24 mouse cellular contexts compared by ENCODE assay signal in the genomic region with DNA sequence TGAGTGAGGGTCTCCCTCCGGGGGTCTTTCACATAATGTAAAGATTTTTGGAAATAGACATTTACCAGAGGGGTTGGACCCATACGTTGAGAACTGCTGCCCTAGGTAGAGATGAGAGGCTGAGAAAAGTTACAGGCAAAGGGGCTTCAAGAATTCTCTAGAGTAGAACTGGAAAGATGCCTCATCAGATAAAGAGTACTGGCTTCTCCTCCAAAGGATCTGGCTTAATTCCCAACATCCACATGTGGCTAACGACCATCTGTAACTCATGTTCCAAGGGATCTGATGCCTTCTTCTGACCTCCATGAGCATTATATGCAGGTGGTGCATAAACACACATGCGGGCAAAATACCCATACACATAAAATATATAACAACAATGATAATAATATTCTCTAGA. TPM values are rescaled to one million over a fixed set of nuclear protein-coding genes. Genes with fewer than 3 reads are reported as not detected.
DNase-seq lines count a peak whose midpoint lies in the region; ATAC-seq and TF ChIP-seq lines count a peak whose summit lies in the region.
"Had no signal": no experiment of that assay in that cellular context is flagged by ENCODE, and none has a peak within 500 bp of the region (broad histone marks: within the 10 kb centered on the region; RNA-seq: fewer than 3 reads in every experiment).

No protein-coding gene starts in this region.

- intact Hi-C loops in heart, adult 2 months (cut with DNase I) = no loop called here
- intact Hi-C loops in heart, postnatal 25 days (cut with DNase I) = no loop called here

- no peak overlapping the region for H3K4me2 ChIP-seq in heart, postnatal 0 days (ENCODE audit: low read depth, low read length)
- no peak overlapping the region for H3K4me2 ChIP-seq in liver, embryonic 12.5 days

- H3K36me3 ChIP-seq in heart, adult 2 months (ENCODE audit: control insufficient read depth, insufficient read depth, low read length) = peaks cover 51% of the 10 kb centered on the region
- H3K36me3 ChIP-seq in heart, postnatal 0 days (replicated peaks; ENCODE audit: control insufficient read depth, insufficient read depth, low read length) = peaks cover 94% of the 10 kb centered on the region
- H3K36me3 ChIP-seq in liver, adult 2 months (ENCODE audit: control insufficient read depth, insufficient read depth, low read length) = peaks cover 92% of the 10 kb centered on the region
- H3K36me3 ChIP-seq in liver, embryonic 12.5 days = peaks cover 97% of the 10 kb centered on the region

- no peak for TF ChIP-seq EP300 in heart, adult 2 months (IDR thresholded peaks at IDR 0.05; ENCODE audit: insufficient read depth, low read depth, low read length)
- no peak for TF ChIP-seq EP300 in heart, postnatal 0 days (IDR thresholded peaks at IDR 0.05; ENCODE audit: low read depth)

- peaks cover 32% of the 10 kb centered on the region for H3K9me3 ChIP-seq in heart, postnatal 0 days (replicated peaks; ENCODE audit: control insufficient read depth, low read length)
- H3K9me3 ChIP-seq in liver, embryonic 12.5 days (replicated peaks) = peaks cover 62% of the 10 kb centered on the region

- H3K79me2 ChIP-seq in heart, adult 2 months (replicated peaks; ENCODE audit: control insufficient read depth, insufficient read depth, low read length) = no peaks in the 10 kb centered on the region
- H3K79me2 ChIP-seq in liver, adult 2 months (ENCODE audit: control insufficient read depth, insufficient read depth, low read length) = no peaks in the 10 kb centered on the region

- TF ChIP-seq CTCF in heart, adult 2 months (IDR thresholded peaks at IDR 0.05) = no peak
- no peak for TF ChIP-seq CTCF in heart, postnatal 0 days (IDR thresholded peaks at IDR 0.05; ENCODE audit: low read depth)
- TF ChIP-seq CTCF in liver, adult 2 months (IDR thresholded peaks at IDR 0.05; ENCODE audit: low read depth, low read length) = no peak

- peaks cover 1% of the 10 kb centered on the region; the same call in 1 of the 2 replicates for H3K4me1 ChIP-seq in heart, adult 2 months (ENCODE audit: control insufficient read depth, insufficient read depth, low read length)
- no peaks in the 10 kb centered on the region for H3K4me1 ChIP-seq in heart, postnatal 0 days (ENCODE audit: control insufficient read depth, insufficient read depth)
- peaks cover 4% of the 10 kb centered on the region for H3K4me1 ChIP-seq in liver, adult 2 months (ENCODE audit: control insufficient read depth, insufficient read depth, low read length)
- no peaks in the 10 kb centered on the region for H3K4me1 ChIP-seq in liver, embryonic 12.5 days

- no peaks in the 10 kb centered on the region for H3K27me3 ChIP-seq in heart, adult 2 months (ENCODE audit: control insufficient read depth, insufficient read depth, low read length)
- H3K27me3 ChIP-seq in heart, postnatal 0 days (ENCODE audit: control insufficient read depth, insufficient read depth, low read length) = no peaks in the 10 kb centered on the region
- no peaks in the 10 kb centered on the region for H3K27me3 ChIP-seq in liver, adult 2 months (ENCODE audit: control insufficient read depth, insufficient read depth, low read length)
- no peaks in the 10 kb centered on the region for H3K27me3 ChIP-seq in liver, embryonic 12.5 days (replicated peaks)
- H3K27me3 ChIP-seq: CH12.LX, Patski had no signal

- no peak for ATAC-seq in heart, postnatal 0 days (ENCODE audit: insufficient read depth, low read depth)
- ATAC-seq in liver, embryonic 12.5 days = no peak
- ATAC-seq: activated CD4-positive, CD25-positive, alpha-beta regulatory T cell, adult 4 months; CD4-positive, CD25-positive, alpha-beta regulatory T cell, adult 4 months; Patski had no signal

- DNase-seq in heart, adult 2 months = no peak
- no peak for DNase-seq in heart, postnatal 25 days (ENCODE audit: low spot score)
- DNase-seq in heart, postnatal 0 days (ENCODE audit: low spot score) = no peak
- DNase-seq in heart, postnatal 4 days = no peak
- peak; percentile 73 for DNase-seq in liver, adult 2 months (ENCODE audit: extremely low read depth, low read depth, low spot score)
- DNase-seq: adrenal gland, adult 2 months; adrenal gland, adult 8-10 months; adrenal gland, postnatal 10 days; adrenal gland, postnatal 14 days; adrenal gland, postnatal 25 days; adrenal gland, postnatal 36 days; B cell, adult 2 months; cerebellum, adult 11 months; cerebellum, adult 11-12 months; cerebellum, adult 18-20 months had no signal

- H3K9ac ChIP-seq in heart, adult 2 months (ENCODE audit: low read depth, low read length) = no peak overlapping the region
- H3K9ac ChIP-seq in heart, postnatal 0 days (replicated peaks; ENCODE audit: low read depth, low read length) = no peak overlapping the region
- H3K9ac ChIP-seq in liver, adult 2 months (ENCODE audit: low read depth, low read length) = no peak overlapping the region
- no peak overlapping the region for H3K9ac ChIP-seq in liver, embryonic 12.5 days

- no peak for TF ChIP-seq POLR2A in heart, adult 2 months (IDR thresholded peaks at IDR 0.05; ENCODE audit: insufficient read depth, low read depth, low read length)
- TF ChIP-seq POLR2A in liver, adult 2 months (IDR thresholded peaks at IDR 0.05; ENCODE audit: extremely low read depth, insufficient read depth, low read length) = no peak

- 88% methylated on average over 4 of the region's 4 CpGs for WGBS in heart, adult 2 months
- 95% methylated on average over 4 of the region's 4 CpGs for WGBS in heart, postnatal 0 days
- 86% methylated on average over 4 of the region's 4 CpGs for WGBS in liver, adult 2 months
- 91% methylated on average over 4 of the region's 4 CpGs for WGBS in liver, embryonic 12.5 days (ENCODE audit: insufficient replicate concordance)

- H3K4me3 ChIP-seq in heart, adult 2 months = no peak overlapping the region
- no peak overlapping the region for H3K4me3 ChIP-seq in heart, postnatal 0 days (ENCODE audit: low read depth, low read length)
- H3K4me3 ChIP-seq in liver, adult 2 months (ENCODE audit: insufficient read depth, low read depth, low read length) = no peak overlapping the region
- no peak overlapping the region for H3K4me3 ChIP-seq in liver, embryonic 12.5 days

- peak overlapping the region; percentile 6 for H3K27ac ChIP-seq in heart, adult 2 months
- H3K27ac ChIP-seq in heart, postnatal 0 days (ENCODE audit: low read depth) = peak overlapping the region; percentile 67
- H3K27ac ChIP-seq in liver, adult 2 months (replicated peaks; ENCODE audit: insufficient read depth, low read depth, low read length) = peak overlapping the region; percentile 41; the same call in 1 of the 2 replicates
- H3K27ac ChIP-seq in liver, embryonic 12.5 days = no peak overlapping the region

RNA-seq across cellular contexts. Expression of gene Zfp445, which starts 10.2 kb away (rescaled TPM):
- total RNA-seq in heart, adult 2 months (2021) = 100 to 1,000 TPM in 1 of 2 experiments, 10 to 100 TPM in 1; 64.6 to 100 TPM
- polyA plus RNA-seq in heart, adult 2 months (2012; rRNA removed) = 31.1 and 79.7 TPM in 2 replicates
- 10 to 100 TPM; 78.6 to 88.5 TPM for total RNA-seq in heart, postnatal 25 days (2021)
- 51.3 and 72.3 TPM in 2 replicates for total RNA-seq in heart, postnatal 0 days (2014; rRNA removed; ENCODE audit: low replicate concordance)
- 19.0 and 24.6 TPM in 2 replicates for polyA plus RNA-seq in heart, postnatal 0 days (2015; fragmentation: Nextera tagmentation; extraction: Ambion mirVana)
- total RNA-seq in heart, postnatal 4 days (2021) = 100 to 1,000 TPM; 100 to 102 TPM
- 52.2 TPM in 2 replicates for total RNA-seq in liver, adult 2 months (2014; rRNA removed)
- 22.3 and 27.8 TPM in 2 replicates for polyA plus RNA-seq in liver, adult 2 months (2012; rRNA removed)
- 32.7 and 32.9 TPM in 2 replicates for polyA plus RNA-seq in liver, embryonic 12.5 days (2016; fragmentation: Nextera tagmentation; extraction: Ambion mirVana)

RNA-seq across cellular contexts. Expression of gene Gm35549, which starts 11.8 kb away (rescaled TPM):
- not detected for total RNA-seq in heart, adult 2 months (2021)
- not detected in 2 replicates for polyA plus RNA-seq in heart, adult 2 months (2012; rRNA removed)
- not detected for total RNA-seq in heart, postnatal 25 days (2021)
- total RNA-seq in heart, postnatal 0 days (2014; rRNA removed; ENCODE audit: low replicate concordance) = not detected in 2 replicates
- polyA plus RNA-seq in heart, postnatal 0 days (2015; fragmentation: Nextera tagmentation; extraction: Ambion mirVana) = 0.20 TPM in 1 of 2 replicates, not detected in the other
- not detected for total RNA-seq in heart, postnatal 4 days (2021)
- not detected in 2 replicates for total RNA-seq in liver, adult 2 months (2014; rRNA removed)
- not detected in 2 replicates for polyA plus RNA-seq in liver, adult 2 months (2012; rRNA removed)
- 0.21 TPM in 1 of 2 replicates, not detected in the other for polyA plus RNA-seq in liver, embryonic 12.5 days (2016; fragmentation: Nextera tagmentation; extraction: Ambion mirVana)
- total RNA-seq: adrenal gland, adult 18-20 months; adrenal gland, adult 2 months; adrenal gland, adult 8-10 months; adrenal gland, postnatal 10 days; adrenal gland, postnatal 14 days; adrenal gland, postnatal 25 days; adrenal gland, postnatal 36 days; CH12.LX; G1E; MEL had no signal
- polyA plus RNA-seq: adrenal gland, adult 2 months; brain, embryonic 14.5 days; G1E had no signal

RNA-seq across cellular contexts. Expression of gene Zkscan7, which starts 29.9 kb away (rescaled TPM):
- total RNA-seq in heart, adult 2 months (2021) = 1 to 10 TPM; 4.7 to 5.9 TPM
- polyA plus RNA-seq in heart, adult 2 months (2012; rRNA removed) = 2.6 and 4.1 TPM in 2 replicates
- 1 to 10 TPM; 5.0 to 6.1 TPM for total RNA-seq in heart, postnatal 25 days (2021)
- total RNA-seq in heart, postnatal 0 days (2014; rRNA removed; ENCODE audit: low replicate concordance) = 3.9 and 5.4 TPM in 2 replicates
- 1.4 and 1.5 TPM in 2 replicates for polyA plus RNA-seq in heart, postnatal 0 days (2015; fragmentation: Nextera tagmentation; extraction: Ambion mirVana)
- 1 to 10 TPM; 3.7 to 5.2 TPM for total RNA-seq in heart, postnatal 4 days (2021)
- total RNA-seq in liver, adult 2 months (2014; rRNA removed) = 11.8 and 13.0 TPM in 2 replicates
- polyA plus RNA-seq in liver, adult 2 months (2012; rRNA removed) = 2.7 and 3.8 TPM in 2 replicates
- polyA plus RNA-seq in liver, embryonic 12.5 days (2016; fragmentation: Nextera tagmentation; extraction: Ambion mirVana) = 0.66 and 0.77 TPM in 2 replicates
- polyA plus RNA-seq: G1E had no signal

RNA-seq across cellular contexts. Expression of gene Tcaim, which starts 50.3 kb away (rescaled TPM):
- total RNA-seq in heart, adult 2 months (2021) = 10 to 100 TPM; 46.9 to 56.5 TPM
- 20.4 and 33.4 TPM in 2 replicates for polyA plus RNA-seq in heart, adult 2 months (2012; rRNA removed)
- 10 to 100 TPM; 49.6 to 50.8 TPM for total RNA-seq in heart, postnatal 25 days (2021)
- total RNA-seq in heart, postnatal 0 days (2014; rRNA removed; ENCODE audit: low replicate concordance) = 4.0 and 6.5 TPM in 2 replicates
- 9.8 and 10.0 TPM in 2 replicates for polyA plus RNA-seq in heart, postnatal 0 days (2015; fragmentation: Nextera tagmentation; extraction: Ambion mirVana)
- 10 to 100 TPM; 14.9 to 17.4 TPM for total RNA-seq in heart, postnatal 4 days (2021)
- 13.7 and 14.2 TPM in 2 replicates for total RNA-seq in liver, adult 2 months (2014; rRNA removed)
- polyA plus RNA-seq in liver, adult 2 months (2012; rRNA removed) = 5.5 and 7.2 TPM in 2 replicates
- 2.8 and 3.0 TPM in 2 replicates for polyA plus RNA-seq in liver, embryonic 12.5 days (2016; fragmentation: Nextera tagmentation; extraction: Ambion mirVana)
